Mouse (Mus musculus) T-cell, adult 2 months (primary cell): ENCODE measurements around the gene Gm2832.
"Not testable (repeated sequence)": the region's sequence is repeated elsewhere in the genome, so short reads cannot be mapped to it uniquely, and the experiment has no call there.

Experiments
- DNase-seq: peaks from one replicate; pipeline ENCODE4 v3.0.0; 2022; ENCODE audit warnings: low spot score

Gene Gm2832

DNA sequence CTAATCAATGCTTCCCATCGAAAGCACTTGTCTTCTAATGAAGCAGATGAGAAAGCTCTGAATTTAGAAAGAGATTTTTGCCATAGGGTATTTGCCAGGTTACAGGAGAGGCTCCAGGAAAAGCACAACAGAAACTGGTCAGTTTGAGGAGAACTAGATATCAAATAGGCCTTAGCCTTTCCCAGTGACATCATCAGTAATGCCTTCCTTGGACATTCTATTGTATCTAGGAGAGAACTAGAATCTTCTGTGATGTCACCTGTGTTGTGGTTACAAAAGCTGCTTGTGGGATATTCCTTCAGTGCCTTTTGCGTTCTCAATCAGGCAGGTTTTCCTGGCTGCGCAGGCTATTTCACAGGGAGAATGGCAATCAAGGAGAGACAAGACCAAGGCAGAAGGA, at the start of gene Gm2832:
TSS of gene Gm2832 (plus strand) at position 301 of the 400 bp plus-strand sequence.
- DNase-seq: not testable (repeated sequence)

- DNase-seq: not testable (repeated sequence)
These were observed 15.3 kb upstream of the Gm2832 start for GRCm38 (mm10) chr14:41263296-41263695.

GRCm38 (mm10) chr14:41263853-41264755, 14.5 kb upstream of the Gm2832 start:
- not testable (repeated sequence) for DNase-seq

- not testable (repeated sequence) for DNase-seq
These were observed 13.6 kb upstream of the Gm2832 start for GRCm38 (mm10) chr14:41264756-41265566.

DNA sequence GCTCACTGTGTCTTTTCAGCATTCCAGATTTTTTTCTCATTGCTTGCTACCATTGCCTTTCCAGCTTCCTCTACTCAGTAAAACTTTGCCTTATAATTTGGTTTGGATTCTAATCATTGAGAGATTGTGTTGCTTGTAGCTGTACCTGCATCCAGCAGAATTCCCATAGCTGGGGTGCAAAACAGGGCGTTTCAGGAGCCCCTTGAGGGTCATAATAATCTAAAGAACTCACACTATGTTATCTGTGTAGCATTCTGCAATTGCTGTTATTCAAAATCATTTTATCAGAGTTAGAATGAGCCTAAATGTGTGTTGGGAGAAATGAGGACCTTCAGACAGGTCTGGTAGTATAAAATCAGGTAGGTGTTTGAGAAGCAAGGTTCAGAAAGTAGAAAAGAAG, 7.4 kb downstream of the Gm2832 start:
- DNase-seq: not testable (repeated sequence)
